Mouse (Mus musculus) Muller cell, postnatal 12 days (primary cell): ENCODE results near the gene Gmpr2.
A peak's percentile ranks its signal among the peaks of the same experiment; 100 is the strongest.

ENCODE experiments used
- DNase-seq: peaks from one replicate; pipeline ENCODE4 v3.0.0-alpha.2; 2015; ENCODE audit errors: inconsistent ontology term

The Gmpr2 gene

GRCm38 (mm10) chr14:55681160-55682117 lies 9.7 kb downstream of the Gmpr2 start, which contains the start of gene Tinf2:
Gene Tinf2 (minus strand): TSS chr14:55681820.
- DNase-seq, result peak; percentile 97

DNA sequence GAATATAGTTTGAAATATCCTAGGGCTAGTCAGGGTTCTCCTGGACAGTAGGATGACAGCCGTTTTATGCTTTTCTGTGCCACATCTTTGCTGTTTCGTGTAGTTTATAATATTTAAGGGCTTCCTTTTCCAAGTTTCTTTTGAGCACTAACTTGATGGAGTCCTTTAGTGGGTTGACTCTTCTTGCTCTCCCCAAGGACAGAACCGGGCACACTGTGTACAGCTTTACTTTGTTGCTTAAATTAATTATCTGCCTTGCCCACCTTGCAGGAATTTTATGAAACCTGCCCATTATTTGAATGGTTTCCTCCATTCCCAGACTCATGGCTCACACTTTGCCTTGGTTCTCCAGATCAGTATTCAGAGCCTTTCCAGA lies 10.4 kb downstream of the Gmpr2 start:
- DNase-seq, result no peak

DNA sequence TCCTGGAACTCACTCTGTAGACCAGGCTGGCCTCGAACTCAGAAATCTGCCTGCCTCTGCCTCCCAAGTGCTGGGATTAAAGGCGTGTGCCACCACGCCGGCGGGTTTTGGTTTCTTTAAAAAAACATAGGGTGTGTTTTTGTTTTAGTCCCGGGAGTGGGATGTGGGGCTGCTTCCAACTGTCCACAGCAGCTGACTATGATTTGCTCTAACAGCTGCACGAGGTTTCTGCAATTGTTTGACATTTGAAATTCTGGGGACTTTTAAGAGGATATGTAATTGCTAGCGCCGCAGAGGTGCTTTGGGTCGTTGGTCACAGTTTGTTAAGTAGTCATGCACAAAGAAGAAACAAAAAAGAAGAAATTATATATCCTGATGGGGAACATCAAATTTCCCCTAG lies 17.7 kb downstream of the Gmpr2 start:
- DNase-seq, result no peak

- DNase-seq, result no peak
Measured at GRCm38 (mm10) chr14:55697226-55697625, 25.5 kb downstream of the Gmpr2 start.

DNA sequence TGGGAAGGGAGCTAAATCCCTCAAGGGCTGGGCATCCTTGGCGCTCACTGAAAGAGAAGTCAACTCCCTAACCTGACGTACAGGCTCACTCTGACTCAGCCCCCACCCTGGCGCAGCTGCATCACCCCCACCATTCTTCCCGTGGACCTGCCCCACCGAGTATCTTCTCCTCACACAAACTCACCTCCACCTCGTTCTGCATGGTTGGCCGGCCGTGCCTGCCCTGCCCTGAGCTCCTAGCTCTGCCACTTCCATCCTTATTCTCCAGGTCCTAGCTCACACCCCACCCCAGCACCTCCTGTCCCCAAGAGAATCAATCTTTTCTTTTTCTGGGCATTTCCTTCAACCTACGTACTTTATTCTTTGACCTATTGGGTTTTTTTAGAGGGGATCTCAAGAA lies 29.4 kb downstream of the Gmpr2 start:
- no peak for DNase-seq

- DNase-seq, result no peak
Measured at GRCm38 (mm10) chr14:55702761-55703160, 31.0 kb downstream of the Gmpr2 start.

DNA sequence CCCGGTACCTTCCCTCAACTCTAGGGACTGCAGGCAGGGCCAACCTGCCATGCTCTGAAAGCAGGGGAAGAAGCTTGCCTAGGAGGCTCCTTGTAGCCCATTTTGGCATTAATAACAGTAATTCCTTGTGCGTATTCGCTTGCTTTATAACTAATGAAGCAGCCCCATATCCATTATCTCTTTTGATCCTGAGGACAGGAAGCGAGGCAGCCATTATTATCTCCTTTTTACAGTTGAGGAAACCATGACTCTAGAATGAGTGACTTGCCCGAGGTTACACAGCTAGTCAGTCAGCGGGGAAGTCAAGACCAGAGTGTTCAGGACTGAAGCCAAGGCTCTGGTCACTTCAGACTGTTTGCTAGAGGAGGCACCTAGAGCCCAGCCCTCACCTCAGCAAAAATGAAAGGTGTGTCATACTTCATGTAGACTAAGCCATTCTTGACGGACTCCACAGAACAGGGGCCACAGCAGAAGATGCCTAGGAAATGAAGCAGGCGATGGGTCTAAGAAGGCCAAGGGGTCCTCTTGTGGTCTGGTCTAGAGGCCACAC lies 34.4 kb downstream of the Gmpr2 start:
- DNase-seq, result no peak

GRCm38 (mm10) chr14:55707397-55707796 lies 35.7 kb downstream of the Gmpr2 start:
- DNase-seq, result no peak

DNA sequence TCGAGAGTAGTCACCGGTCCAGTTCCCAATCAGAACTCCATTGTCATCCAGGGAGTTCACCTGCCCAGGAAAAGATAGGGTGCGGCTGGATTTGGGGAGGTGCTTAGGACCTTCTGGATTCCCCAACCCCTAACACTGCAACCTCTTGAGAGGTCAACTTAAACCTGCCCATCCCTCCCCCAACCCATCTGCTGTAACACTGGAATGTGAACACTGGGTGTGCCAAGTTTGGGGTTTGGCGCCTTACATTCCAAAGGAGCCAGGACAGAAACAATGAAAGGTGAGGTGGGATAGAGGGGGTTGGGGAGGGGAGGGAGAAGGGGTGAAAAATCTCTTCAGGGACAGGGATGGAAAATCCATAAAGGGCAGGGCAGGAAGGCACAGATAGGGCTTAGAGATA lies 37.8 kb downstream of the Gmpr2 start:
- no peak for DNase-seq

GRCm38 (mm10) chr14:55711786-55712185 lies 40.0 kb downstream of the Gmpr2 start:
- DNase-seq, result no peak

DNA sequence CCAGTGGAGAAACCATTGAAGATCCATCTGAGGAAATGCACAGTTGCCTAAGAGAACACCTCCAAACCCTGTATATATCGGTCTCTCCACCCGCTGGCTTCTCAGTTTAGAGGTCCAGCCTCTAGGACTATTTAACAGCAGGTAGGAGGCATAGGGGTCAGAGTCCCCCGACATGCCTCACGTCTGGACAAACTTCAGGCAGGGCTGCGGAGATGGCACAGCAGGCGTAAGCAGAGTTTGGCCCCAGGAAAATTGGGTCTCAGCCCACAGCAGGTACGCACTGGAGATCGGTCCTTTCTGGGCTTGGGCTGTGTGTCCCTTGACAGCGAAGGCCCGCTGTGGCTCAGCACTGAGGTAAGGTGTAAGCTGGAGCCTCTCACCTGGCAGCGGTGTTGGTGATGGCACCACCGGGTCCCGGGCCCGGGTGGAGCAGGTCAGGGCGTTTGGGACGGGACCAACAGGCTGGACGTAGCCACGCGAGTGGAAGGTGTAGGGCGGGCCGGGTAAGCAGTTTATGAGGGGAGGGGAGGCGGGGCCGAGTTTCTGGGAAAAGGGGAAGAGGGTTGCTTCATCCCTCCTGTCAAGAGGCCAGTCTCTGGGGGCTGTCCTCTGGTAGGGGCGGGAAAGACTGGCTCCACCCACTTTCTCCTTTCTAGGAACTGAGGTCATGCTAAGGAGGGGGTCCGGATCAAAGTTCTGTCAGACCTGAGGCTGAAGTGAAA lies 41.4 kb downstream of the Gmpr2 start:
- DNase-seq, result no peak

- DNase-seq, result no peak
Measured at GRCm38 (mm10) chr14:55713729-55714122, 42.0 kb downstream of the Gmpr2 start, which contains the start of gene Tgm1. Gene Tgm1 (minus strand): TSS chr14:55713926.

GRCm38 (mm10) chr14:55714893-55715292 lies 43.2 kb downstream of the Gmpr2 start:
- DNase-seq, result no peak

GRCm38 (mm10) chr14:55716271-55716670 lies 44.5 kb downstream of the Gmpr2 start:
- no peak for DNase-seq

- no peak for DNase-seq
Measured at GRCm38 (mm10) chr14:55716884-55717283, 45.1 kb downstream of the Gmpr2 start.

DNA sequence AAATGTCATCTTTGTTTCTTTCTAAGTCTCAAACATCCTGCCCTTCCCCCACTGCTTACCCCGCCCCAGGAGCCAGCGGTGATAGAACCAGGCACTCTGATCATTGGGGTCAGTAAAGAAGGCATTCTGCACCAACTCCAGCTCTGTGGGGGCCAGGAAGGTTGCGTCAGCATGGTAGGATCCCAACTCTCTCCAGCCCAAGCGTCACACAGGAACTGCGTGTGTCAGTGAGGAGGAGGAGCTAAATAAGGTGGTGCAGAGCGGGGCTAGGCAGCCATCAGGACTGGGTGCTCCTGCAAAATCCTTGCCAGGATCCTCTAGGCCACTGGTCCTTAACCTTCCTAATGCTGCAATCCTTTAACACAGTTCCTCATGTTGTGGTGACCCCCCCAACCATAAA lies 48.0 kb downstream of the Gmpr2 start:
- DNase-seq, result no peak

- DNase-seq, result no peak
Measured at GRCm38 (mm10) chr14:55720666-55721065, 48.9 kb downstream of the Gmpr2 start.

DNA sequence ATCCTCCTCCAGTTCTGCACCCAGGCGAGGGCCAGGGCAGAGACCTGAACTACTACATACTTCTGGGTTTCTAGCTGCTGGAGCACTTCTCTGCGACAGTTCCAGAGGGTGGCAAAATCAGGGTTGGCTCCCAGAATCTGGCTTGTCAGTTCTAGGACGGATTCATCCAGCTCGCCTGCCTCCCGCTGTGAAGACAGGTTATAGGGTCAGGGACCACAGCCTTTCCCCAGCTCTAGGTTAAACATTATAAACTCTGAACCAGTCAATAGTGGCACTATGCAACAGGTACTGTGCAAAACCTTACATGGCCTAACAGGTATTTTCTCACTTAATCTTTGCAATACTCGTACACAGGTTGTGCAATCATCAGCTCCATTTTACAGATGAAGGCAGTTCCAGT lies 49.3 kb downstream of the Gmpr2 start:
- DNase-seq, result no peak

GRCm38 (mm10) chr14:55721700-55722437 lies 50.1 kb downstream of the Gmpr2 start, which contains the start of gene Rabggta:
Gene Rabggta (minus strand): TSS chr14:55722263.
- DNase-seq, result peak; percentile 94

DNA sequence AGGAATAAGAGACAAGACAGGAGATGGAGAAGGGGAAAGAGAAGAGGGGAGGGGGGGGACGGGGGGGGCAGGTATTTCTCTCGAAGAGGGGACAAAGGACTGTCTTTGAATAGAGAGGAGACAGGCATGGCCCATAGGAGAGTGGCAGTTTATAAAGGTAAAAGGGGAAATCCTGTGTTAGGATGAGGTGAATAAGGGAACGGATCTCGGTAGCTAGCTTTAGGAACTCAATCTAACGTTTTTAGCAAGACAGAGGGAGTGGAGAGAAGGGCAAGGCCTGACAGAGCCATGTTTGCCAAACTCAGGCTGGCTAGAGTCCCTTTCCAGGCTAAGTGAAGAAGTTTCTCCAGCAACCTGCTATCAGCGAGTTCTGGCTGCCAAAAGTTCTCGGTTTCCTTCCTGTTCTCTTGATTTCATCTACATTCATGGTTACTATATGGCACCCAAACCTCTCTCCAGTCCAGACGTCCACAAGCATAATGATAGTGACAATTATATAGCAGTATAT lies 50.8 kb downstream of the Gmpr2 start:
- DNase-seq, result no peak

GRCm38 (mm10) chr14:55723433-55723832 lies 51.7 kb downstream of the Gmpr2 start:
- DNase-seq, result no peak
